Mouse (Mus musculus) E14TG2a.4 (cell line): ENCODE results near the gene Kat6b.

Source experiments
- H3K27me3 ChIP-seq: 2 replicates; pipeline ENCODE4 v1.6.1; 2014; ENCODE audit warnings: low read length, control low read depth; ENCODE audit not compliant: insufficient read depth
- H3K36me3 ChIP-seq: 2 replicates; pipeline ENCODE4 v1.6.1; 2014; ENCODE audit warnings: low read length, control low read depth; ENCODE audit not compliant: insufficient read depth
- H3K4me1 ChIP-seq: replicated peaks from 2 replicates; pipeline ENCODE4 v1.6.1; 2014; ENCODE audit warnings: low read depth, low read length, control low read depth
- H3K4me3 ChIP-seq: replicated peaks from 2 replicates; pipeline ENCODE4 v1.5.1; 2014; ENCODE audit warnings: mild to moderate bottlenecking, low read length
- H3K9me3 ChIP-seq: 2 replicates; pipeline ENCODE4 v1.6.1; 2014; ENCODE audit warnings: low read length, control low read depth
- CTCF ChIP-seq: conservative IDR thresholded peaks from 2 replicates; pipeline ENCODE4 v1.5.1; 2014; ENCODE audit warnings: low read length
- NANOG ChIP-seq: IDR thresholded peaks from 2 replicates; pipeline ENCODE4 v1.6.1; 2014; ENCODE audit warnings: borderline replicate concordance, low read length, mixed read lengths
- POU5F1 ChIP-seq: IDR thresholded peaks from 2 replicates; pipeline ENCODE4 v1.6.1; 2014; ENCODE audit warnings: low read length, borderline replicate concordance

Kat6b gene

DNA sequence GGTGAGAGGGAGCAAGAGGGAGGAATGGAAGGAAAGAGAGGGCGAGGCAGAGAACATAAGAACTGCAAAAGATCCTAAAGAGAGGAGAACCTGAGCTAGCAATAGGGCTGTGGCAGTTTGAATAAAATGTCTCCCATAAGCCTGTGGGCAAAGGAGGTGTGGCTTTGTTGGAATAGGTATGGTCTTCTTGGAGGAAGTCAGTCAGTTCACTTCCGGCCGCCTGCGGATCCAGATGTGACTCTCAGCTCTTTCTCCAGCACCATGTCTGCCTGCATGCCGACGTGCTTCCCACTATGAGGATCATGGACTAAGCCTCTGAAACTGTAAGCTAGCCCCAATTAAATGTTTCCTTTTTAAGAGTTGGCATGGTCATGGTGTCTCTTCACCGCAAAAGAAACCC is at the start of gene Kat6b:
Kat6b (plus strand) TSS at position 204 of the 400 bp plus-strand sequence.
- H3K36me3 ChIP-seq: peaks cover 37% of the 10 kb centered on the region
- H3K4me1 ChIP-seq: peaks cover 55% of the 10 kb centered on the region
- TF ChIP-seq CTCF (no peak), POU5F1 (no peak), NANOG (no peak)
- no peaks in the 10 kb centered on the region for H3K27me3 ChIP-seq
- H3K9me3 ChIP-seq: no peaks in the 10 kb centered on the region
- H3K4me3 ChIP-seq: peak within 1 kb of the TSS; percentile 98

DNA sequence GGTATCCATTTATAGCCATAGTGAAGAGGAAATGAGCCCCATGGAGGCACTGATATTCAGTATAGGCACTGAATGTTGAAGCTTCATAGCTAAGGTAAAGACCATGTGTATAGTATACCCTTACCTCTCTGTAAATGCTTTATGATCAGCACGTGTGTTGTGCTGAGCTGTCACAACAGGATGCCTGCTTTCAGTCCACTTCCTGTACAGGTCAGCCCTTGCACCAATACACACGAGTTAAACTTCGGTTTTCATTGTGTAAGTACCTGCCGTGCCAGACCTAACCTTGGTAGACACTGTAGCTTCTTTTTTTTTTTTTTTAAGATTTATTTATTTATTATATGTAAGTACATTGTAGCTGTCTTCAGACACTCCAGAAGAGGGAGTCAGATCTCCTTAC is 47.8 kb upstream of the Kat6b start:
- TF ChIP-seq CTCF (no peak), NANOG (no peak), POU5F1 (no peak)
- H3K9me3 ChIP-seq: no peaks in the 10 kb centered on the region
- no peaks in the 10 kb centered on the region for H3K36me3 ChIP-seq
- H3K4me3 ChIP-seq: no peak overlapping the region
- no peaks in the 10 kb centered on the region for H3K27me3 ChIP-seq
- H3K4me1 ChIP-seq: no peaks in the 10 kb centered on the region

GRCm38 (mm10) chr14:21433995-21434394 is 47.2 kb upstream of the Kat6b start:
- no peaks in the 10 kb centered on the region for H3K4me1 ChIP-seq

GRCm38 (mm10) chr14:21434686-21435085 is 46.5 kb upstream of the Kat6b start:
- no peak overlapping the region for H3K4me3 ChIP-seq
- TF ChIP-seq NANOG (no peak), CTCF (no peak), POU5F1 (no peak)
- no peaks in the 10 kb centered on the region for H3K9me3 ChIP-seq
- no peaks in the 10 kb centered on the region for H3K27me3 ChIP-seq
- no peaks in the 10 kb centered on the region for H3K36me3 ChIP-seq
- peaks cover 5% of the 10 kb centered on the region; the same call in 1 of the 2 replicates for H3K4me1 ChIP-seq

More at GRCm38 (mm10) chr14:21433995-21434394, 47.2 kb upstream of the Kat6b start:
- H3K27me3 ChIP-seq: no peaks in the 10 kb centered on the region
- no peaks in the 10 kb centered on the region for H3K9me3 ChIP-seq
- H3K4me3 ChIP-seq: no peak overlapping the region
- H3K36me3 ChIP-seq: no peaks in the 10 kb centered on the region
- TF ChIP-seq POU5F1: no peak
- no peak for TF ChIP-seq NANOG
- no peak for TF ChIP-seq CTCF

GRCm38 (mm10) chr14:21439785-21440184 is 41.4 kb upstream of the Kat6b start:
- H3K4me1 ChIP-seq: peaks cover 22% of the 10 kb centered on the region
- no peaks in the 10 kb centered on the region; the same call in 1 of the 2 replicates for H3K9me3 ChIP-seq
- TF ChIP-seq CTCF: no peak
- no peak for TF ChIP-seq NANOG
- TF ChIP-seq POU5F1: no peak
- no peak overlapping the region for H3K4me3 ChIP-seq
- no peaks in the 10 kb centered on the region for H3K36me3 ChIP-seq
- H3K27me3 ChIP-seq: no peaks in the 10 kb centered on the region

- Histone ChIP-seq H3K9me3 (no peaks in the 10 kb centered on the region; the same call in 1 of the 2 replicates), H3K4me1 (peaks cover 22% of the 10 kb centered on the region), H3K36me3 (no peaks in the 10 kb centered on the region), H3K27me3 (no peaks in the 10 kb centered on the region), H3K4me3 (no peak overlapping the region)
- no peak for TF ChIP-seq CTCF
- no peak for TF ChIP-seq NANOG
- no peak for TF ChIP-seq POU5F1
Measured at GRCm38 (mm10) chr14:21440526-21440925, 40.7 kb upstream of the Kat6b start.

DNA sequence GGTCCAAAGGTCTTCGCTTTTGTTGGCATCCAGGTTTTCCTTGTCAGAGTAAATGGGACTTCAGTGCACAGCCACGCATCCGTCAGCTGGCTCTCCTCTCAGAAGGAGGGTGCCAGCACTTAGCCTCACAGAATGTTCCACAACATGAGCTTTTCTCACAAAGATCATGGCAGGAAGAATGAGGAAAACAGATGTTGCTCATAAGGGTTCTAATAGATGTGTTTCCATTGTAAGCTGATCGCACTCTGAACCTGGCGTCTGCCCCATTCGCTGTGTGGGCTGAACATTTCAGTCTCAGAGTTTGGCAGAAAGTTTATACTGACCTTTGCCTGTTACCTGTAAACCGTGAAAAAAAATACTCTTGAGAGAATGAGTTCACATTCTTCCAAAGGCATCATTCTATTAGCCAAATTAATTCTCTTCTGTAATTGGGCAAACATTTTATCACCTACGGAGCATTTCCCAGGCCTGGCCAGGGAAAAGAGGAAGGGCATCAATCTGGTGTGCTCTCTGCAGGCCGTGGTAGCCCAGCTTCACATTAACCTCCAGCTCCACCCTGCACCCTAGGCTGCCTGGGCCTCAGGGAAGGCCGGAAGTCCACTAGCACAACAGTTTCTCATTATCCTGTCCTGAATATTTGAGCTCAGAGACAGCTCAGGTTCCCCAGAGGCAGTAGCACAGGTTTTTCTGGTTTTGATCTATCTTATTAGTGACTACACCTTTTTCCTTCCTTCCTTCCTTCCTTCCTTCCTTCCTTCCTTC is 39.3 kb upstream of the Kat6b start:
- no peaks in the 10 kb centered on the region for H3K27me3 ChIP-seq
- TF ChIP-seq NANOG (no peak), POU5F1 (no peak), CTCF (no peak)
- no peaks in the 10 kb centered on the region for H3K36me3 ChIP-seq

GRCm38 (mm10) chr14:21452581-21452980 is 28.7 kb upstream of the Kat6b start:
- Histone ChIP-seq H3K36me3 (peaks cover 7% of the 10 kb centered on the region; the same call in 1 of the 2 replicates), H3K27me3 (no peaks in the 10 kb centered on the region), H3K9me3 (no peaks in the 10 kb centered on the region), H3K4me1 (peaks cover 54% of the 10 kb centered on the region), H3K4me3 (peak overlapping the region; percentile 68)
- TF ChIP-seq NANOG (no peak), POU5F1 (no peak), CTCF (no peak)

More for the DNA sequence above, 39.3 kb upstream of the Kat6b start:
- Histone ChIP-seq H3K9me3 (no peaks in the 10 kb centered on the region; the same call in 1 of the 2 replicates), H3K4me1 (peaks cover 22% of the 10 kb centered on the region), H3K4me3 (no peak overlapping the region)

DNA sequence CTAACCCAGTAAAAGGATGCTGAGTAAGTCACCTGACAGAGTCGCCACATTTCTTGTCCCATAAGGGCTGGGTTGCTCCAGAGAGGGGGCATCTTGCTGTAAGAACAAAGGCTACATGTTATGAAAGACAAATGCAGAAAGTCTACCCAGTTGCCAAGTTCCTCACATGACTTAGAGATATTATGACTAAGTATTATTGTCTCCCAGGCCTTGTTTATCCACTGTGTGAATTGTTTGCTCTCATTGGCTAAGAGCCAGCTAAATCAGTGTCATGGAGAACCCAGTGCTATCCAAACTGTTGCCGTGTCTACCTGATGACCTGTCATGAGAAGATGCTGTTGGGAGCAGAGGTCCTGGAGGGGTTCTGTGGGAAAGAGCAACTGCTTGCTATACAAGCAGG is 27.3 kb upstream of the Kat6b start:
- Histone ChIP-seq H3K4me1 (peaks cover 65% of the 10 kb centered on the region), H3K9me3 (no peaks in the 10 kb centered on the region), H3K4me3 (no peak overlapping the region), H3K36me3 (peaks cover 7% of the 10 kb centered on the region; the same call in 1 of the 2 replicates), H3K27me3 (no peaks in the 10 kb centered on the region)
- no peak for TF ChIP-seq POU5F1
